Mouse (Mus musculus) gastrocnemius, adult 2 months (tissue): ENCODE data around the gene S100a5. TPM values are rescaled to one million over a fixed set of nuclear protein-coding genes. Genes with fewer than 3 reads are reported as not detected.

Experiments used
- DNase-seq: peaks from one replicate; pipeline ENCODE4 v3.0.0; 2022
- H3K27ac ChIP-seq: fragments of 200-600 bp; 2 replicates; pipeline ENCODE4 v1.8.1; 2022; ENCODE audit warnings: mild to moderate bottlenecking
- H3K4me3 ChIP-seq: fragments of 200-600 bp; 2 replicates; pipeline ENCODE4 v1.8.1; 2022; ENCODE audit warnings: mild to moderate bottlenecking, moderate library complexity
- CTCF ChIP-seq: fragments of 200-600 bp; IDR thresholded peaks from 2 replicates; pipeline ENCODE4 v1.8.1; 2022; ENCODE audit warnings: antibody characterized with exemption, mild to moderate bottlenecking, moderate library complexity
- intact Hi-C: fragments of 180-260 bp; cut with DNase I; formaldehyde crosslinking; loops from one replicate; pipeline ENCODE4 v1.15.1; 2025
- total RNA-seq, 2 experiments: library from RNA; stranded (reverse); gene quantifications; 2 replicates each; pipeline ENCODE4 v1.2.3; 2021

S100a5 gene
- total RNA-seq, 2 experiments from 2014 or later, result 2.7 TPM; not detected in 1

DNA sequence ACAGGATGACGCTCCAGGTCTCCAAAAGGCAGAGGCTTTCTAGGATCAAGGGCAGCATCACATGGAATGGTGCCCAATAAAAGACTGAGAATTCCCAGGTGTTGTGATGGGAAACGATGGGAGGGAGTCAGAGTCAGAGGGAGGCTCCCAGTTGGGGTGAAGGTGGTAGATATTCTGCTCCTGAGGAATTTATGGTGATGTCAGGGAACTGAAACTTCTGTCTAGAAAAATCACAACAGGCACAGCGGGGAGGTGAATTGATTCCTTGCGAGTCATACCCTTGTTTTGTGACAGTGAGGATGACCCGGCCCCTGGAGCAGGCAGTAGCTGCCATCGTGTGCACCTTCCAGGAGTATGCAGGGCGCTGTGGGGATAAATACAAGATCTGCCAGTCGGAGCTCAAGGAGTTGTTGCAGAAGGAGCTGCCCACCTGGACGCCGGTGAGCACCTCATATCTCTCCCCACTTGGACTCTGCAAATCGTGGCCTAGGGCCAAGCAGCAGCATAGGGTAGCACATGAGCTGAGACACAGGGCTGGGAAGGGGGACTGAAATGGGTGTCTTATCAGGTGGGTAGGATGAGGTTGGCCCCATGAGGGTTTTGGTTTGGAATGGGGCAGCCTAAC, 6.7 kb upstream of the S100a5 start, which contains the start of gene Gm42674:
Gene Gm42674, plus strand, starts transcription at position 419 of the 625 bp plus-strand sequence.
- H3K27ac ChIP-seq, result peak within 1 kb of the TSS; percentile 84
- TF ChIP-seq CTCF, result no peak
- no peak within 1 kb of the TSS for H3K4me3 ChIP-seq
- DNase-seq, result no peak
- intact Hi-C loops, result no loop called here

DNA sequence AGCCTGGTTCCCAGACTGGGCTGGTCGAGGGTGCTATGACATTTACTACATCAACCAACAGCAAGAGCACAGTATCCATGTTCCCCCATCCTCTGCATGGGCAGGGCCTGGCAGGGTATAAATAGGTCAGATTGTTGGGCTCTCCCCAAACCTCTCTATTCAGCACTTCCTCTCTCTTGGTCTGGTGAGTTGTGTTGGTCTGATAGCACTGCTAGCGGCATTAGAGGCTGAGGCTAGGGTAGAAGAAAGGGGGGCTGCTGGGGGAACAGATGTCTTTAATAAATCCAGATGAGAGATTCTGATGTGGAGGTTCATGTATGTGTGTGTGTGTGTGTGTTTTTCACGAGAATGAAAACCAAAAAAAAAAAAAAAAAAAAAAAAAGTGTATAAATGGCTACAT, 4.7 kb upstream of the S100a5 start, which contains the start of gene S100a4:
Gene S100a4, plus strand, starts transcription at position 149 of the 400 bp plus-strand sequence.
- Histone ChIP-seq H3K27ac (peak within 1 kb of the TSS; percentile 84), H3K4me3 (peak within 1 kb of the TSS; percentile 53)
- no peak for DNase-seq
- no peak for TF ChIP-seq CTCF
- intact Hi-C loops, result no loop called here

DNA sequence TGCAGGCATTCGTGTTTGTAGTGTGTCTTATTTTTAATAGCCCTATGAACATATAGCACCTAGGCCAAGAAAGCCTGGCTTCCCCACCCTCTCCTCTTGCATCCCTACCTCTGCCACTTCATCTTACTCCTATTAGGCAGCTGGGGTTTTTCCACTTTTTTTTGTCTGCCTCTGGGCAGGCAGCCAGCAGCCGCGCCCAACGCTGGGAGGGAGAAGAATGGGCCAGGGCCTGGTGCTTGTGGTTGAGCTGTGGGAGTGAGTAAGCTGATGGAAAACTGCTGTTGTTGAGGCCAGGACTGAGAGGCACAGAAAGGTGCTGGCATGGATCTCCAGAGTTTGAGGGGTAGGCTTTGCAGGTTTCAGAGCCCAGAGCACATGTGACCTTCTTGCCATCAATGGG, 3.9 kb upstream of the S100a5 start:
- H3K4me3 ChIP-seq, result peak overlapping the region; percentile 53
- no peak for TF ChIP-seq CTCF
- intact Hi-C loops, result no loop called here
- peak overlapping the region; percentile 84 for H3K27ac ChIP-seq
- DNase-seq, result peak; percentile 90

DNA sequence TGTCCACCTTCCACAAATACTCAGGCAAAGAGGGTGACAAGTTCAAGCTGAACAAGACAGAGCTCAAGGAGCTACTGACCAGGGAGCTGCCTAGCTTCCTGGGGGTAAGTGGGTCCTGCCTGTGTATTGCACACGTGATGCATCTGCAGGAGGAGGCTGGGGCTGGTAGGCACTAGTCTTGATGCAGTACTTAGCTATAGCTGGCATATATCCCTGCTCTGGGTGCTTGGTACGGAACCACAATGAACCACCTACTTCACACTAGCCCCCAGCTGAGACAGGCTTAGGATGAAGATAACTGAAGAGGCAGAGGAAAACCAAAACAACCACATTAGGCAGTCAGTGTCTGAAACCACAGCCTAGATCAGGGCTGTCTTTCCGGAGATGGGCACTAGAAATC, 3.3 kb upstream of the S100a5 start:
- intact Hi-C loops, result no loop called here

DNA sequence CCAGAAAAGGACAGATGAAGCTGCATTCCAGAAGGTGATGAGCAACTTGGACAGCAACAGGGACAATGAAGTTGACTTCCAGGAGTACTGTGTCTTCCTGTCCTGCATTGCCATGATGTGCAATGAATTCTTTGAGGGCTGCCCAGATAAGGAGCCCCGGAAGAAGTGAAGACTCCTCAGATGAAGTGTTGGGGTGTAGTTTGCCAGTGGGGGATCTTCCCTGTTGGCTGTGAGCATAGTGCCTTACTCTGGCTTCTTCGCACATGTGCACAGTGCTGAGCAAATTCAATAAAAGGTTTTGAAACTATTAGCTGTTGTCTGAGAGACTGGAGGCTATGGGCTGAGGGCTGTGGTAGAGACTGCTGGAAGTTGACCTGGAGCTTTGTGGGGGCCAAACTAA, 2.6 kb upstream of the S100a5 start:
- no peak for TF ChIP-seq CTCF
- peak overlapping the region; percentile 84 for H3K27ac ChIP-seq

More for the DNA sequence above, 3.3 kb upstream of the S100a5 start:
- peak overlapping the region; percentile 35 for H3K4me3 ChIP-seq
- DNase-seq, result no peak
- peak overlapping the region; percentile 84 for H3K27ac ChIP-seq
- TF ChIP-seq CTCF, result no peak

DNA sequence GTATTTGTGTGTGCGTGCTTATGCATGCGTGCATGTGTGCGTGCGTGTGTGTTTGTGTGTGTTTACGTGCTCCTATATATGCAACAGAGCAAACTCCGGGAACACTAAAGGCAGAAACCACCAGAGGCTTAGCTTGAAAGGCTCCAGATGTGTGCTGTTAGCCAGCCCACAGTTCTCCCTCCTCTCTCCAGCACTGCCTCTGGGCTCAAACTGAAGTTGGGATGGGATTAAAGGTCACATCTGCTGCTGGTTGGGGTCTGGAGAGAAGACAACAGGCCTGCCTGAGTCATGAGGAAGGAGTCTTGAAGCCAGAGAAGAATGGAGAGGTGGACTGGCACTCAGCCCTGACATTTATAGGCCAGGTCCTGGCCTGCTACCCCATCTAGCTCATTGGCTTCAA, 2.1 kb upstream of the S100a5 start:
- TF ChIP-seq CTCF, result no peak
- Histone ChIP-seq H3K4me3 (0 out of 2 replicates have a peak overlapping the region, but pooled peaks have one; percentile 2), H3K27ac (peak overlapping the region; percentile 84)
- peak; percentile 65 for DNase-seq
- intact Hi-C loops, result no loop called here

More for the DNA sequence above, 2.6 kb upstream of the S100a5 start:
- DNase-seq, result no peak
- intact Hi-C loops, result no loop called here
- H3K4me3 ChIP-seq, result 0 out of 2 replicates have a peak overlapping the region, but pooled peaks have one; percentile 2

DNA sequence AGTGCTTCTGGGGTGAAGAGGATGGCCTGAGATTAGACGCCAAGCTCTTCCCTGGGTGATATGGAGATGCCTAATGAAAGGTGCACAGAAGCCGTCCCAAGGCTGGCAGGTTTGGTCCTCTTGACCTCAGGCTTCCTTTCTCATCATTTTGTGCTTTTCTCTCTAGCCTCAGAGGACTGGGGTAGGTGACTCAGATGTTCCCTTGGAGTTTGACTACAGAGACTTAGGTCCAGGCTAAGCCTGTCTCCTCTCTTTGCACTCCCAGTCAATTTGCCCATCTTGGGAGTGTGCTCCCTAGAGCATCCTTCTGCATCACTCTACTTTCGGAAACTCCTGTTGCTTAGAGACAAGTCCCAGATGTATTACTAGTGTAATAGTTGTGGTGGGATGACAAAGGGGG, 962 bp upstream of the S100a5 start:
- Histone ChIP-seq H3K4me3 (no peak overlapping the region), H3K27ac (peak overlapping the region; percentile 84)
- intact Hi-C loops, result no loop called here
- no peak for TF ChIP-seq CTCF
- DNase-seq, result no peak

DNA sequence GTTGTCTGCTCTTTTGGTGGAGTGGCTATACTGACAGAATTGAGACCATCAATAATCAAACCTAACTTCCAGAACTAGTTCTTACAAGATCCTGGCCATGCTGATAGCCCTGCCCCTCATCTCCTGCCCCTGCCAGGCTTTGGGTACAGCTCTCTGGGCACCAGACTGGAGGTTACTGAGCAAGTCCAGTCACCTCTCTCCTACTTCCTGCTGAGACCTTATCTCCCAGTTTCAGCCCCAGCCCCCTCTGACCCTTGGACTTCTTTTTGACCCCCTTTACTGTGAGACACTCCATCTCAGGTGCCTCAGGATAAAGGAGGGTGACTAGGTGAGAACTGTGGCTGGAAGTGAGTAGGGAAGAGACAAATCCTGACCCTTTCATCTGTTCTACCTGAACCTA, 779 bp downstream of the S100a5 start:
- DNase-seq, result no peak
- intact Hi-C loops, result no loop called here
- no peak for TF ChIP-seq CTCF
- Histone ChIP-seq H3K27ac (peak overlapping the region; percentile 84), H3K4me3 (no peak overlapping the region)

DNA sequence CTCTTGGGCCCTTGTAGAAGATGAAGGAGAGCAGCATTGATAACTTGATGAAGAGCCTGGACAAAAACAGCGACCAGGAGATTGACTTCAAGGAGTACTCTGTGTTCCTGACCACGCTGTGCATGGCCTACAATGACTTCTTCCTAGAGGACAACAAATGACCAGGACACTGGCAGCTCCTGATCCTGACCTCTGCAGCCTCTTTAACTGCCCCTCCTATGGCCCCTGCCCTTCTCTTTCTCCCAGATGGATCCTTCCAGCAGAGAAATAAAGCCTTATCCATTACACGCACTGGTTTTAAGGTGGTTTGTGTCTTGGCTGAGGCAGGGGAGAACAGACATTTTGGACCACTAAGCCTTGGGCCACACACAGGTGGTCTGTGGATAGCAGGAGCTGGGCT, 3.2 kb downstream of the S100a5 start:
- intact Hi-C loops, result no loop called here
- Histone ChIP-seq H3K27ac (peak overlapping the region; percentile 92), H3K4me3 (no peak overlapping the region)
- no peak for TF ChIP-seq CTCF
- no peak for DNase-seq

DNA sequence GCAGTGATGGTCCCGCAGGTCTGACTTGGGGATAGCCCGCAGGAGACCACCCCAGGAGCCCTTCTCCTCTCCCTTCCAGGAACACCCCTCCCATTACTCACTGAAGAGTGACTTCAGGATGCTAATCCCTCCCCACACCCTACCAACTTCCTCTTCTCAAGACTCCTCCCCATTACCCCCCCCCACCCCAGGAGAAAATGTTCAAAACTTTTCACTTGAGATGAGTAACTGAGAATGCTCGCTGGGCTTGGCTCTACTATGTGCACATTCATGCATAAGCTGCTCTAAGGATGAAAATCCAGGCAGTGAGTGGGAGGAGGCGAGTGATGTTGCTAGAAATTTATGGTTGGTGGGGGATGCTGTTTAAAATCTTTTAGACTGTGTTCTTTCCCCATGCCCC, 3.7 kb downstream of the S100a5 start:
- H3K27ac ChIP-seq, result peak overlapping the region; percentile 92
- DNase-seq, result no peak
- no peak for TF ChIP-seq CTCF
- H3K4me3 ChIP-seq, result peak overlapping the region; percentile 80
- intact Hi-C loops, result no loop called here

DNA sequence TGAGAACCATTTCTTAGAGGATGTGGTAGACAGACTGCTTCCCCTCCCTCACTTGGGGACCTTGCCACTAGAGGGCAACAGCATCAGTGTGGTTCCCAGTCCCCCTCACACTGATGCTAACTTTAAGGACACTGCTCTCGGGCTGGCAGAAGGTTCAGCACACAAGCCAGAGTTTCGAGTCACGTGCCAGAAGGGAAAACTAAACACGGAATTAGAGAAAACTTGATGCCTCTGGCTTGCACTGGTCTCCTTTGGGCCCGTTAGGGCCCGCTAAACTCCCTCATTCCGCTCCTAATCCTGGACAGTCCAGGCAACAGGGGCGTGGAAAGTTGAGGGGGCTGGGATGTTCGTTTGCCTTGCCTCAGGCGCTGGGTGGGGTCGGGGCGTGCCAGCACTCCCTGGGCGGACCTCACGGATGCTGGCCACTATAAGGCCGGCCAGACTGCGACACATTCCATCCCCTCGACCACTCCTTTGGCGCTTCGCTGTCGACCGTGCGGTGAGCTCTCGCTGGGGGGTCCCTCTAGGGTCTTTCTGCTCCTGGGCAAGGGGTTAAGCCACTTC, 4.5 kb downstream of the S100a5 start, which contains the start of gene S100a6:
Gene S100a6, plus strand, starts transcription at position 155 of the 564 bp plus-strand sequence.
- H3K27ac ChIP-seq, result peak within 1 kb of the TSS; percentile 92
- intact Hi-C loops, result no loop called here
- peak within 1 kb of the TSS; percentile 80 for H3K4me3 ChIP-seq
- peak; percentile 91 for DNase-seq
- TF ChIP-seq CTCF, result peak; percentile 76

DNA sequence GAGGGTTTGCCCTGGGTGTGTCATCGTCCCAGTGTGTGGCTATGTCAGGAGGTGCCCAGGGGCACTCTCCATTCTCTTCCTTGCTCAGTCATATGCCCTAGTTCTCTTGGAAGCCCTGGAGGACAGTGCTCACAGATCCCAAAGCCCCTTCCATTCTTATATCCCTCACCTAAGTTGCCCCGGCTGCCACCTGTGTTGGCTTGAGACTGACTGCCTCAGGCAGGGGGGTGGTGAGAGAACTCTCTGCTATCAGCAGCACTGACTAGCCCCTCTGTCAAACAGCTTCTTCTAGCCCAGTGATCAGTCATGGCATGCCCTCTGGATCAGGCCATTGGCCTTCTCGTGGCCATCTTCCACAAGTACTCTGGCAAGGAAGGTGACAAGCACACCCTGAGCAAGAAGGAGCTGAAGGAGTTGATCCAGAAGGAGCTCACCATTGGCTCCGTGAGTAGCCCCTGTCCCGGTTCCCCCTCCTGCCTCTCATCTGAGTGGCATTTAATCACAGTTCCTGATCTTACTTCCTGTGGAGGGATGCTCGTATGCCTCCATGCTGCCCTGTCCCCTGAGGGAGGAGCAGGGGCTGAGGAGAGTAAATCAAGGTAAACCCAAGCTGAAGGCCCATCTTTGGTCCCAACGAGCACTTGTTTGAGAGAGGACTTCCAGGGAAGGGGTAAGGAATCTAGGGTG, 5.3 kb downstream of the S100a5 start:
- DNase-seq, result no peak
- intact Hi-C loops, result no loop called here
- Histone ChIP-seq H3K27ac (peak overlapping the region; percentile 92), H3K4me3 (peak overlapping the region; percentile 80)
- no peak for TF ChIP-seq CTCF

DNA sequence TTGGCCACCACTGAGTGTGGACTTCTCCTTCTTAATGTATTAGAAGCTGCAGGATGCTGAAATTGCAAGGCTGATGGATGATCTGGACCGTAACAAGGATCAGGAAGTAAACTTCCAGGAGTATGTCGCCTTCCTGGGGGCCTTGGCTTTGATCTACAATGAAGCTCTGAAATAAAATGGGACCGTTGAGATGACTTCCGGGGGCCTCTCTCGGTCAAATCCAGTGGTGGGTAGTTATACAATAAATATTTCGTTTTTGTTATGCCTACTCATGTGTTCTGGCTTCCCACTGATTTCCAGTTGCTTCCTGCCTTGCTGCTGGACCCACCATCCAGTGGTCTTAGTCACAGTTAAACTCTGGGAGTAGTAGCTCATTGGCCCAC, 5.8 kb downstream of the S100a5 start:
- no peak for DNase-seq
- intact Hi-C loops, result no loop called here
- Histone ChIP-seq H3K4me3 (peak overlapping the region; percentile 80), H3K27ac (peak overlapping the region; percentile 92)
- TF ChIP-seq CTCF, result no peak
